In genomic region chr4:40877528-40877927, GRCm38 (mm10) we compare ENCODE assay signal across 9 mouse cellular contexts. TPM values are rescaled to one million over a fixed set of nuclear protein-coding genes. Genes with fewer than 3 reads are reported as not detected.
DNase-seq lines count a peak whose midpoint lies in the region; ATAC-seq lines count a peak whose summit lies in the region.
"Had no signal": no experiment of that assay in that cellular context is flagged by ENCODE, and none has a peak within 500 bp of the region (broad histone marks: within the 10 kb centered on the region; RNA-seq: fewer than 3 reads in every experiment).

No protein-coding gene starts in this region.

- 60% methylated on average over 5 of the region's 5 CpGs for WGBS in heart, embryonic 13.5 days
- WGBS in midbrain, embryonic 13.5 days, result 91% methylated on average over 5 of the region's 5 CpGs
- WGBS in midbrain, embryonic 11.5 days, result 92% methylated on average over 5 of the region's 5 CpGs
- WGBS in intestine, embryonic 16.5 days, result 78% methylated on average over 5 of the region's 5 CpGs
- 66% methylated on average over 5 of the region's 5 CpGs for WGBS in stomach, embryonic 15.5 days

- H3K4me1 ChIP-seq in heart, embryonic 13.5 days, result peaks cover 50% of the 10 kb centered on the region
- peaks cover 13% of the 10 kb centered on the region for H3K4me1 ChIP-seq in midbrain, embryonic 13.5 days (replicated peaks)
- no peaks in the 10 kb centered on the region for H3K4me1 ChIP-seq in midbrain, embryonic 11.5 days (ENCODE audit: control insufficient read depth, insufficient read depth, low read length)
- H3K4me1 ChIP-seq in intestine, embryonic 16.5 days (ENCODE audit: control insufficient read depth, insufficient read depth, low read length), result peaks cover 26% of the 10 kb centered on the region
- H3K4me1 ChIP-seq in stomach, embryonic 15.5 days, result peaks cover 43% of the 10 kb centered on the region

- no peak for ATAC-seq in heart, embryonic 13.5 days (ENCODE audit: extremely low read depth, insufficient number of reproducible peaks, low FRiP score, low TSS enrichment)
- ATAC-seq in midbrain, embryonic 13.5 days, result no peak
- no peak for ATAC-seq in midbrain, embryonic 11.5 days (ENCODE audit: low FRiP score)
- no peak for ATAC-seq in intestine, embryonic 16.5 days
- ATAC-seq in stomach, embryonic 15.5 days (ENCODE audit: insufficient read depth, low FRiP score, low read depth), result no peak
- no peak for ATAC-seq in frontal cortex, adult (ENCODE audit: low TSS enrichment)

- H3K4me3 ChIP-seq in heart, embryonic 13.5 days, result no peak overlapping the region
- no peak overlapping the region for H3K4me3 ChIP-seq in midbrain, embryonic 13.5 days (replicated peaks)
- H3K4me3 ChIP-seq in midbrain, embryonic 11.5 days (ENCODE audit: low read depth, low read length), result no peak overlapping the region
- no peak overlapping the region for H3K4me3 ChIP-seq in intestine, embryonic 16.5 days (ENCODE audit: low read length)
- H3K4me3 ChIP-seq in stomach, embryonic 15.5 days (replicated peaks), result no peak overlapping the region

- peak overlapping the region; percentile 61 for H3K4me2 ChIP-seq in heart, embryonic 13.5 days
- no peak overlapping the region for H3K4me2 ChIP-seq in midbrain, embryonic 13.5 days (replicated peaks)
- H3K4me2 ChIP-seq in midbrain, embryonic 11.5 days, result no peak overlapping the region
- no peak overlapping the region for H3K4me2 ChIP-seq in intestine, embryonic 16.5 days (ENCODE audit: low read depth, low read length)
- peak overlapping the region; percentile 40; the same call in 1 of the 2 replicates for H3K4me2 ChIP-seq in stomach, embryonic 15.5 days

- peak overlapping the region; percentile 78 for H3K27ac ChIP-seq in heart, embryonic 13.5 days (replicated peaks)
- peak overlapping the region; percentile 25; the same call in 1 of the 2 replicates for H3K27ac ChIP-seq in midbrain, embryonic 13.5 days
- H3K27ac ChIP-seq in midbrain, embryonic 11.5 days (ENCODE audit: low read depth, low read length), result no peak overlapping the region
- peak overlapping the region; percentile 66; the same call in 1 of the 2 replicates for H3K27ac ChIP-seq in intestine, embryonic 16.5 days (ENCODE audit: low read length)
- H3K27ac ChIP-seq in stomach, embryonic 15.5 days, result peak overlapping the region; percentile 75; the same call in 1 of the 2 replicates

- H3K36me3 ChIP-seq in heart, embryonic 13.5 days, result no peaks in the 10 kb centered on the region
- H3K36me3 ChIP-seq in midbrain, embryonic 13.5 days, result no peaks in the 10 kb centered on the region
- no peaks in the 10 kb centered on the region for H3K36me3 ChIP-seq in midbrain, embryonic 11.5 days (ENCODE audit: control insufficient read depth, insufficient read depth, low read length)
- no peaks in the 10 kb centered on the region for H3K36me3 ChIP-seq in intestine, embryonic 16.5 days (ENCODE audit: control insufficient read depth, insufficient read depth, low read length)
- no peaks in the 10 kb centered on the region for H3K36me3 ChIP-seq in stomach, embryonic 15.5 days

- H3K9me3 ChIP-seq in heart, embryonic 13.5 days, result no peaks in the 10 kb centered on the region
- H3K9me3 ChIP-seq in midbrain, embryonic 13.5 days, result no peaks in the 10 kb centered on the region
- no peaks in the 10 kb centered on the region for H3K9me3 ChIP-seq in midbrain, embryonic 11.5 days (ENCODE audit: control insufficient read depth, low read length)
- H3K9me3 ChIP-seq in intestine, embryonic 16.5 days (ENCODE audit: control insufficient read depth, low read length), result no peaks in the 10 kb centered on the region
- H3K9me3 ChIP-seq in stomach, embryonic 15.5 days, result no peaks in the 10 kb centered on the region

- 0 out of 2 replicates have a peak overlapping the region, but pooled peaks have one; percentile 40 for H3K9ac ChIP-seq in heart, embryonic 13.5 days
- no peak overlapping the region for H3K9ac ChIP-seq in midbrain, embryonic 13.5 days (replicated peaks)
- H3K9ac ChIP-seq in midbrain, embryonic 11.5 days (ENCODE audit: low read length), result no peak overlapping the region
- no peak overlapping the region for H3K9ac ChIP-seq in intestine, embryonic 16.5 days (ENCODE audit: low read depth, low read length)
- no peak overlapping the region for H3K9ac ChIP-seq in stomach, embryonic 15.5 days

- no peaks in the 10 kb centered on the region for H3K27me3 ChIP-seq in heart, embryonic 13.5 days (replicated peaks)
- H3K27me3 ChIP-seq in midbrain, embryonic 13.5 days, result no peaks in the 10 kb centered on the region
- H3K27me3 ChIP-seq in midbrain, embryonic 11.5 days (ENCODE audit: control insufficient read depth, insufficient read depth, low read length), result no peaks in the 10 kb centered on the region
- H3K27me3 ChIP-seq in intestine, embryonic 16.5 days (replicated peaks; ENCODE audit: control insufficient read depth, insufficient read depth, low read length), result no peaks in the 10 kb centered on the region
- no peaks in the 10 kb centered on the region for H3K27me3 ChIP-seq in stomach, embryonic 15.5 days (replicated peaks)

- intact Hi-C loops in heart, postnatal 36 days (cut with DNase I), result no loop called here

- no peak for DNase-seq in heart, postnatal 36 days
- no peak for DNase-seq in midbrain, embryonic 11.5 days (ENCODE audit: low spot score, missing footprints)
- no peak for DNase-seq in thymus, postnatal 4 days

RNA-seq across cellular contexts. Expression of gene B4galt1, which starts 23.7 kb away (rescaled TPM):
- 46.2 and 48.1 TPM in 2 replicates for polyA plus RNA-seq in heart, embryonic 13.5 days (2015; fragmentation: Nextera tagmentation; extraction: Ambion mirVana)
- 10 to 100 TPM; 62.1 to 69.1 TPM for total RNA-seq in heart, postnatal 36 days (2021)
- polyA plus RNA-seq in midbrain, embryonic 13.5 days (2015; fragmentation: Nextera tagmentation; extraction: Ambion mirVana), result 7.2 and 8.3 TPM in 2 replicates
- 13.8 and 14.9 TPM in 2 replicates for polyA plus RNA-seq in midbrain, embryonic 11.5 days (2014; fragmentation: Nextera tagmentation; extraction: Ambion mirVana)
- 26.6 and 27.3 TPM in 2 replicates for polyA plus RNA-seq in intestine, embryonic 16.5 days (2015; fragmentation: Nextera tagmentation; extraction: Ambion mirVana)
- 47.2 and 47.8 TPM in 2 replicates for polyA plus RNA-seq in stomach, embryonic 15.5 days (2015; fragmentation: Nextera tagmentation; extraction: Ambion mirVana)

RNA-seq across cellular contexts. Expression of gene Spink4, which starts 42.3 kb away (rescaled TPM):
- polyA plus RNA-seq in heart, embryonic 13.5 days (2015; fragmentation: Nextera tagmentation; extraction: Ambion mirVana), result 9.3 and 11.4 TPM in 2 replicates
- total RNA-seq in heart, postnatal 36 days (2021), result not detected
- not detected in 2 replicates for polyA plus RNA-seq in midbrain, embryonic 13.5 days (2015; fragmentation: Nextera tagmentation; extraction: Ambion mirVana)
- not detected in 2 replicates for polyA plus RNA-seq in midbrain, embryonic 11.5 days (2014; fragmentation: Nextera tagmentation; extraction: Ambion mirVana)
- polyA plus RNA-seq in intestine, embryonic 16.5 days (2015; fragmentation: Nextera tagmentation; extraction: Ambion mirVana), result 539 and 560 TPM in 2 replicates
- polyA plus RNA-seq in stomach, embryonic 15.5 days (2015; fragmentation: Nextera tagmentation; extraction: Ambion mirVana), result 40.4 and 53.4 TPM in 2 replicates
- polyA plus RNA-seq: spleen, adult 2 months had no signal

Comparison
In these comparisons a context has a peak if more than half of its experiments do, and no peak if none do; other contexts are left out.
1. H3K4me2 ChIP-seq: peak in heart, embryonic 13.5 days (single experiment) and stomach, embryonic 15.5 days (single experiment); none in midbrain, embryonic 13.5 days (single experiment), midbrain, embryonic 11.5 days (single experiment) and intestine, embryonic 16.5 days (single experiment).